Mouse (Mus musculus) adipocyte (in vitro differentiated cells): Measurements from ENCODE around the gene Lmo7.

Experiments used
- DNase-seq: peaks from one replicate; pipeline ENCODE4 v3.0.0-alpha.2; 2016; ENCODE audit warnings: low spot score

Lmo7 gene

GRCm38 (mm10) chr14:101878346-101879049 lies 148.7 kb downstream of the Lmo7 start:
- DNase-seq, result no peak

GRCm38 (mm10) chr14:101879050-101879694 lies 149.4 kb downstream of the Lmo7 start:
- peak; percentile 20 for DNase-seq

GRCm38 (mm10) chr14:101882966-101883365 lies 153.2 kb downstream of the Lmo7 start:
- no peak for DNase-seq

GRCm38 (mm10) chr14:101883787-101884186 lies 154.0 kb downstream of the Lmo7 start:
- no peak for DNase-seq

- DNase-seq, result no peak
Observed at GRCm38 (mm10) chr14:101886320-101886719, 156.6 kb downstream of the Lmo7 start.

- DNase-seq, result no peak
Observed at GRCm38 (mm10) chr14:101891903-101892448, 162.2 kb downstream of the Lmo7 start.

GRCm38 (mm10) chr14:101892496-101892895 lies 162.7 kb downstream of the Lmo7 start:
- DNase-seq, result no peak

GRCm38 (mm10) chr14:101893215-101893614 lies 163.5 kb downstream of the Lmo7 start:
- no peak for DNase-seq

- DNase-seq, result no peak
Observed at GRCm38 (mm10) chr14:101898250-101898649, 168.5 kb downstream of the Lmo7 start.

GRCm38 (mm10) chr14:101901496-101901895 lies 171.7 kb downstream of the Lmo7 start:
- DNase-seq, result no peak

- no peak for DNase-seq
Observed at GRCm38 (mm10) chr14:101901976-101902375, 172.2 kb downstream of the Lmo7 start.

- DNase-seq, result no peak
Observed at GRCm38 (mm10) chr14:101903722-101904121, 174.0 kb downstream of the Lmo7 start.

- no peak for DNase-seq
Observed at GRCm38 (mm10) chr14:101911983-101912382, 182.2 kb downstream of the Lmo7 start.

- DNase-seq, result no peak
Observed at GRCm38 (mm10) chr14:101912392-101912791, 182.6 kb downstream of the Lmo7 start.

- DNase-seq, result no peak
Observed at GRCm38 (mm10) chr14:101914321-101914720, 184.6 kb downstream of the Lmo7 start.

GRCm38 (mm10) chr14:101915867-101916266 lies 186.1 kb downstream of the Lmo7 start:
- no peak for DNase-seq

GRCm38 (mm10) chr14:101918471-101918870 lies 188.7 kb downstream of the Lmo7 start:
- DNase-seq, result no peak

- DNase-seq, result no peak
Observed at GRCm38 (mm10) chr14:101927646-101928244, 198.0 kb downstream of the Lmo7 start.

- no peak for DNase-seq
Observed at GRCm38 (mm10) chr14:101930576-101931447, 201.1 kb downstream of the Lmo7 start.

GRCm38 (mm10) chr14:101931448-101931750 lies 201.6 kb downstream of the Lmo7 start:
- DNase-seq, result no peak

- no peak for DNase-seq
Observed at GRCm38 (mm10) chr14:101933551-101933950, 203.8 kb downstream of the Lmo7 start.

- peak; percentile 77 for DNase-seq
Observed at GRCm38 (mm10) chr14:101942971-101943370, 213.2 kb downstream of the Lmo7 start.
